8 mouse cellular contexts compared by ENCODE assay signal in the genomic region with DNA sequence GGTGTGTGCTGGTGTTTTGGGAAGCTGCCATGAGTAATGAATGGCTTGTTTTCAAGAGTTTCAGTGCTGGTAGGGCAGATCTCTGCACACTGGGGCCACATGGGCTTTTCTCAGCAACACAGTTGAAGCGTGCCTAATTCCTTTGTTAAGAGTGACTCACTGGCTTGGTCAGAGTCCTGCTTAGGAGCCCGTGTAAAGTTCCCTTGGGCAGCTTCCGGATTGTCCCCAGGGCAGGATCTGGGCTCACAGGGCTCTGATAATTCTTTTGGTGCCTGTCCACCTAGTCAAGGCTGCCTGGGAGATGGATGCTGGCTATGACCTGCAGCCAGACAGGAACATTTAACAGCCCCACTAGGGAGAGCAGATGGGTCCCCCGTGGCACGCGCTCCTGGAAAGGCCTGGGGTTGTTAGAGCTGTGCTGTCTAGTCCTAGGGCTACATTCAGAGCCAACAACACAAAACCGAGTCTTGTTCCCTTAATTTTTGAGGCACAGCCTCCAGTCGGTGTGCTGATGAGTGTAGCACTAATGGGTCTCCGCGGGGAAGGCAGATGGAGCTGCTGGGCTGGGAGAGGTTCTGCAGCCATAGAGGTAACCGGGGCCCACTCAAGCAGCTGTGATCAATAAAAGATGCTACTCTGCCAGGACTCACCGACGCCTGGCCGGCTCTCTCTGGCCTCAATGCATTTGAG. TPM values are rescaled to one million over a fixed set of nuclear protein-coding genes. Genes with fewer than 3 reads are reported as not detected.
DNase-seq lines count a peak whose midpoint lies in the region; ATAC-seq and TF ChIP-seq lines count a peak whose summit lies in the region.

No protein-coding gene starts in this region.

- no peak for TF ChIP-seq CTCF in intestine, postnatal 0 days (IDR thresholded peaks at IDR 0.05; ENCODE audit: low read depth)

- no peaks in the 10 kb centered on the region for H3K4me1 ChIP-seq in intestine, postnatal 0 days (replicated peaks; ENCODE audit: control insufficient read depth, insufficient read depth, low read length)
- H3K4me1 ChIP-seq in limb, embryonic 11.5 days (ENCODE audit: control insufficient read depth, insufficient read depth, low read length): peaks cover 18% of the 10 kb centered on the region

- no peak for DNase-seq in cerebellum, adult 11 months
- peak; percentile 43 for DNase-seq in cerebellum, adult 9-10 months
- peak; percentile 33 to 60 for DNase-seq in frontal cortex, adult 2 months (ENCODE audit: extremely low spot score in 1 of 2, low spot score in 1 of 2)
- peak; percentile 63 for DNase-seq in limb, embryonic 11.5 days (ENCODE audit: low spot score)
- peak; percentile 92 for DNase-seq in retina, postnatal 1 day

- peaks cover 51% of the 10 kb centered on the region for H3K36me3 ChIP-seq in intestine, postnatal 0 days (ENCODE audit: control insufficient read depth, insufficient read depth)
- H3K36me3 ChIP-seq in limb, embryonic 11.5 days (ENCODE audit: control insufficient read depth, insufficient read depth, low read length): peaks cover 3% of the 10 kb centered on the region; the same call in 1 of the 2 replicates

- WGBS in intestine, postnatal 0 days: 64% methylated on average over 14 of the region's 14 CpGs
- WGBS in limb, embryonic 11.5 days: 21% methylated on average over 14 of the region's 14 CpGs

- H3K9ac ChIP-seq in intestine, postnatal 0 days (ENCODE audit: low read depth, low read length): no peak overlapping the region
- H3K9ac ChIP-seq in limb, embryonic 11.5 days (ENCODE audit: low read length): peak overlapping the region; percentile 37

- peak; percentile 52; the same call in 1 of the 2 replicates for ATAC-seq in cerebellum, adult (ENCODE audit: insufficient number of reproducible peaks, low FRiP score, low TSS enrichment)
- ATAC-seq in intestine, postnatal 0 days: no peak
- ATAC-seq in limb, embryonic 11.5 days (ENCODE audit: insufficient number of reproducible peaks, low FRiP score, low TSS enrichment, low read depth): peak; percentile 40; the same call in 1 of the 2 replicates
- no peak for ATAC-seq in megakaryocyte progenitor cell, adult 5-6 weeks (replicated peaks; ENCODE audit: poor library complexity)

- H3K9me3 ChIP-seq in intestine, postnatal 0 days (ENCODE audit: control insufficient read depth): no peaks in the 10 kb centered on the region
- peaks cover 7% of the 10 kb centered on the region; the same call in 1 of the 2 replicates for H3K9me3 ChIP-seq in limb, embryonic 11.5 days (ENCODE audit: control insufficient read depth, low read length)

- no peaks in the 10 kb centered on the region for H3K27me3 ChIP-seq in intestine, postnatal 0 days (replicated peaks; ENCODE audit: control insufficient read depth, insufficient read depth, low read length)
- no peaks in the 10 kb centered on the region for H3K27me3 ChIP-seq in limb, embryonic 11.5 days (ENCODE audit: control insufficient read depth, insufficient read depth, low read length)

- H3K4me3 ChIP-seq in intestine, postnatal 0 days (ENCODE audit: low read depth, low read length): no peak overlapping the region
- no peak overlapping the region for H3K4me3 ChIP-seq in limb, embryonic 11.5 days (ENCODE audit: low read depth, low read length)

- H3K27ac ChIP-seq in intestine, postnatal 0 days (ENCODE audit: low read depth, low read length): peak overlapping the region; percentile 4; the same call in 1 of the 2 replicates
- peak overlapping the region; percentile 53 for H3K27ac ChIP-seq in limb, embryonic 11.5 days (replicated peaks; ENCODE audit: low read depth, low read length)

- no peak overlapping the region for H3K4me2 ChIP-seq in intestine, postnatal 0 days (replicated peaks; ENCODE audit: low read depth)
- no peak overlapping the region for H3K4me2 ChIP-seq in limb, embryonic 11.5 days (ENCODE audit: low read depth, severe bottlenecking)

RNA-seq across cellular contexts. Expression of a gene that starts 27.2 kb away (rescaled TPM):
- polyA plus RNA-seq in frontal cortex, adult 2 months (2012; rRNA removed): 37.7 and 38.2 TPM in 2 replicates
- polyA plus RNA-seq in intestine, postnatal 0 days (2015; fragmentation: Nextera tagmentation; extraction: Ambion mirVana): 178 and 192 TPM in 2 replicates
- 68.6 and 72.5 TPM in 2 replicates for polyA plus RNA-seq in limb, embryonic 11.5 days (2014; fragmentation: Nextera tagmentation; extraction: Ambion mirVana)
- 32.6 and 37.7 TPM in 2 replicates for total RNA-seq in megakaryocyte progenitor cell, adult 5-6 weeks (2015)
- 30.8 and 40.6 TPM in 2 replicates for total RNA-seq in megakaryocyte progenitor cell, adult 5-6 weeks (2017)

Comparison
In these comparisons a context has a peak if more than half of its experiments do, and no peak if none do; other contexts are left out.
1. ATAC-seq: peak in cerebellum, adult (single experiment) and limb, embryonic 11.5 days (single experiment); none in intestine, postnatal 0 days (single experiment) and megakaryocyte progenitor cell, adult 5-6 weeks (single experiment).